Mouse (Mus musculus) embryonic facial prominence, embryonic 14.5 days (tissue): Measurements from ENCODE around the gene Sap30bp. TPM values are rescaled to one million over a fixed set of nuclear protein-coding genes. Genes with fewer than 3 reads are reported as not detected.

Experiments used
- ATAC-seq: fragments of 200-750 bp; cut with Nextera tagmentation; 2 replicates; pipeline ENCODE4 v1.8.0; 2017; ENCODE audit warnings: low read depth, moderate number of reproducible peaks, moderate TSS enrichment
- DNase-seq: peaks from one replicate; pipeline ENCODE4 v3.0.0-alpha.2; 2015; ENCODE audit warnings: low spot score
- H3K27ac ChIP-seq: fragments of 300-500 bp; sonication (generic); replicated peaks from 2 replicates; pipeline ENCODE4 v1.5.1; 2014; ENCODE audit warnings: low read depth, mild to moderate bottlenecking, low read length, moderate library complexity
- H3K27me3 ChIP-seq: fragments of 300-500 bp; sonication (generic); replicated peaks from 2 replicates; pipeline ENCODE4 v1.6.1; 2014; ENCODE audit warnings: low read length; ENCODE audit not compliant: control insufficient read depth, insufficient read depth
- H3K36me3 ChIP-seq: fragments of 300-500 bp; sonication (generic); 2 replicates; pipeline ENCODE4 v1.6.1; 2014; ENCODE audit warnings: low read length, mixed read lengths; ENCODE audit not compliant: control insufficient read depth, insufficient read depth
- H3K4me1 ChIP-seq: fragments of 300-500 bp; sonication (generic); 2 replicates; pipeline ENCODE4 v1.6.1; 2014; ENCODE audit warnings: antibody characterized with exemption, low read length; ENCODE audit not compliant: control insufficient read depth, insufficient read depth
- H3K4me2 ChIP-seq: fragments of 300-500 bp; sonication (generic); 2 replicates; pipeline ENCODE4 v1.6.1; 2014; ENCODE audit warnings: low read depth, mild to moderate bottlenecking, low read length, moderate library complexity, mixed read lengths
- H3K4me3 ChIP-seq: fragments of 300-500 bp; sonication (generic); 2 replicates; pipeline ENCODE4 v1.5.1; 2014; ENCODE audit warnings: low read depth, mild to moderate bottlenecking, low read length
- H3K9ac ChIP-seq: fragments of 300-500 bp; sonication (generic); 2 replicates; pipeline ENCODE4 v1.6.1; 2014; ENCODE audit warnings: low read depth, mild to moderate bottlenecking, low read length, moderate library complexity, mixed read lengths
- H3K9me3 ChIP-seq: fragments of 300-500 bp; sonication (generic); 2 replicates; pipeline ENCODE4 v1.6.1; 2016; ENCODE audit warnings: low read length; ENCODE audit not compliant: control insufficient read depth
- WGBS: fragments of 180-500 bp; shearing (Covaris S2); extraction: QIAGEN DNeasy Blood & Tissue Kit; methylation state at CpG from one replicate; pipeline ENCODE4 v1.1.7; 2014; 5-methylcytosine and 5-hydroxymethylcytosine counted together
- polyA plus RNA-seq: library from polyadenylated mRNA; unstranded; fragments of >200 nt; fragmentation: Nextera tagmentation; extraction: Ambion mirVana; gene quantifications from 2 replicates; pipeline ENCODE4 v1.2.1, GENCODE M21; 2014

Gene Sap30bp
- polyA plus RNA-seq, 1 experiment from 2014 or later: 30.2 TPM

DNA sequence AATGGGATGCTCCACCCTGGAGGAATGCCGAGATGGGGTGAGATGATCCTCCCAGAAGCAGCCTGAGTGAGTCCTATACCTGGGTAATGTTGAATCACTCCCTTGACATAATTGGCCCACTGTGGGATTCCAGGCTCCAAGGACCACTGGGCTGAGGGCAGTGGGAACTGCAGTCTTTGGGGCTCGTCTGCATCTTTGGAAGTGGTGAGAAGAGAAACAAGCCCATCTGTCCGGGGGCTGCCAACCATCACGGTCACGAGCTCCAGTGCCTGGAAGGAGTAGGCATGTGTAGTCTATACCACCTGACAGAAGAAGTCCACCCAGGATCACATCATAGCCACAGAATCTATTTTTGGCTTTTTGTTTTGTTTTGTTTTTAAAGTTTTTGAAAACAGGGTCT, 77.9 kb downstream of the Sap30bp start:
- Histone ChIP-seq H3K4me3 (no peak overlapping the region), H3K9ac (no peak overlapping the region), H3K27me3 (no peaks in the 10 kb centered on the region), H3K4me1 (peaks cover 14% of the 10 kb centered on the region), H3K36me3 (peaks cover 43% of the 10 kb centered on the region), H3K9me3 (no peaks in the 10 kb centered on the region), H3K27ac (peak overlapping the region; percentile 93; the same call in 1 of the 2 replicates), H3K4me2 (peak overlapping the region; percentile 75)
- WGBS: 75% methylated on average over 5 of the region's 5 CpGs
- no peak for ATAC-seq
- no peak for DNase-seq

- DNase-seq (peak; percentile 29), ATAC-seq (no peak)
- no peaks in the 10 kb centered on the region for H3K27me3 ChIP-seq
- H3K9me3 ChIP-seq: no peaks in the 10 kb centered on the region
- H3K9ac ChIP-seq: peak overlapping the region; percentile 82
- H3K36me3 ChIP-seq: peaks cover 40% of the 10 kb centered on the region
- WGBS: 16% methylated on average over 13 of the region's 14 CpGs
- peak overlapping the region; percentile 57 for H3K4me3 ChIP-seq
- H3K4me1 ChIP-seq: peaks cover 14% of the 10 kb centered on the region
- H3K27ac ChIP-seq: peak overlapping the region; percentile 93
- H3K4me2 ChIP-seq: peak overlapping the region; percentile 75
Observed at GRCm38 (mm10) chr11:116011529-116012261, 78.6 kb downstream of the Sap30bp start.

- WGBS: under 1% methylated on average over 37 of the region's 55 CpGs
- peak within 1 kb of the TSS; percentile 93 for H3K27ac ChIP-seq
- peaks cover 33% of the 10 kb centered on the region for H3K36me3 ChIP-seq
- ATAC-seq: peak; percentile 91
- no peaks in the 10 kb centered on the region for H3K9me3 ChIP-seq
- H3K4me3 ChIP-seq: peak within 1 kb of the TSS; percentile 57
- no peaks in the 10 kb centered on the region for H3K27me3 ChIP-seq
- DNase-seq: peak; percentile 97
- H3K9ac ChIP-seq: peak within 1 kb of the TSS; percentile 82
- H3K4me1 ChIP-seq: peaks cover 14% of the 10 kb centered on the region
- peak within 1 kb of the TSS; percentile 75 for H3K4me2 ChIP-seq
Observed at GRCm38 (mm10) chr11:116012262-116012947, 79.3 kb downstream of the Sap30bp start, which contains the start of gene Galk1. Gene Galk1 (minus strand): TSS chr11:116012719.

DNA sequence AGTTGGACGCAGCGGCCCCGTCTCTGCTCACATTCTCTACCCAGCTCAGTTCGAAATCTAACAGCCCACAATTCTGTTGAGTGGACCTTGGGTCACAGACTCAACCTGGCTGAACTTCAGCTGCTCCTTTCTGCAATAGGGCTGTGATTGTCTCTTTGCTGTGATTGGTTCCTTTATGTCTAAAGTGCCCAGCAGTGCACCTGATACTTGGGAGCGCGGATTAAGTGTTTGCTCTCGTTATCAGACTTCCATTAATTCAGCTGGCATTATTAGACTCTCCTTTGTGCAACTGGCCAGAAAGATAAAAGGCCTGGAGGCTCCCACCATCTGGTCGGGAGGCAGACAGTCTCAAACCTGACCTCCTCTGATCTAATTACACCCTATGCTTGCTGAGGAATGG, 81.7 kb downstream of the Sap30bp start:
- ATAC-seq (no peak), DNase-seq (no peak)
- Histone ChIP-seq H3K9ac (no peak overlapping the region), H3K4me3 (no peak overlapping the region), H3K27ac (no peak overlapping the region), H3K27me3 (no peaks in the 10 kb centered on the region), H3K36me3 (peaks cover 8% of the 10 kb centered on the region), H3K4me2 (no peak overlapping the region), H3K4me1 (peaks cover 14% of the 10 kb centered on the region), H3K9me3 (no peaks in the 10 kb centered on the region)
- WGBS: 64% methylated on average over 8 of the region's 8 CpGs

Other genes starting within 250 kb of the Sap30bp start
- 66.7 TPM in 2 replicates for gene Grb2, start 224.7 kb upstream of the Sap30bp start, polyA plus RNA-seq
- 15.4 and 18.2 TPM in 2 replicates for gene Tmem94, start 167.8 kb upstream of the Sap30bp start, polyA plus RNA-seq
- gene Caskin2, start 119.6 kb upstream of the Sap30bp start, polyA plus RNA-seq: 16.2 and 16.8 TPM in 2 replicates
- 21.2 and 26.8 TPM in 2 replicates for gene Tsen54, start 118.6 kb upstream of the Sap30bp start, polyA plus RNA-seq
- 11.9 and 12.1 TPM in 2 replicates for gene Llgl2, start 109.2 kb upstream of the Sap30bp start, polyA plus RNA-seq
- 0.08 and 0.54 TPM in 2 replicates for gene Myo15b, start 74.9 kb upstream of the Sap30bp start, polyA plus RNA-seq
- gene Smim5, start 33.3 kb upstream of the Sap30bp start, polyA plus RNA-seq: 16.5 and 20.2 TPM in 2 replicates
- 0.71 and 1.4 TPM in 2 replicates for gene Smim6, start 21.3 kb upstream of the Sap30bp start, polyA plus RNA-seq
- gene Recql5, start 195 bp downstream of the Sap30bp start, polyA plus RNA-seq: 13.3 TPM in 2 replicates
- gene Itgb4, start 41.4 kb downstream of the Sap30bp start, polyA plus RNA-seq: 10.7 and 11.0 TPM in 2 replicates
- gene Galk1, start 79.4 kb downstream of the Sap30bp start, polyA plus RNA-seq: 140 and 164 TPM in 2 replicates
- gene H3f3b, start 94.7 kb downstream of the Sap30bp start, polyA plus RNA-seq: 1,358 and 1,723 TPM in 2 replicates
- 25.1 and 30.3 TPM in 2 replicates for gene Unk, start 97.0 kb downstream of the Sap30bp start, polyA plus RNA-seq
- 2.0 and 2.6 TPM in 2 replicates for gene Unc13d, start 144.7 kb downstream of the Sap30bp start, polyA plus RNA-seq
- 69.0 and 74.9 TPM in 2 replicates for gene Wbp2, start 153.7 kb downstream of the Sap30bp start, polyA plus RNA-seq
- gene Trim47, start 193.9 kb downstream of the Sap30bp start, polyA plus RNA-seq: 25.6 and 29.0 TPM in 2 replicates
- 2.9 and 3.2 TPM in 2 replicates for gene Trim65, start 197.8 kb downstream of the Sap30bp start, polyA plus RNA-seq
- gene Mrpl38, start 205.6 kb downstream of the Sap30bp start, polyA plus RNA-seq: 76.4 and 81.3 TPM in 2 replicates
- 27.7 and 28.5 TPM in 2 replicates for gene Fbf1, start 234.9 kb downstream of the Sap30bp start, polyA plus RNA-seq